ENCODE assay signal across 13 mouse cellular contexts in the genomic region with DNA sequence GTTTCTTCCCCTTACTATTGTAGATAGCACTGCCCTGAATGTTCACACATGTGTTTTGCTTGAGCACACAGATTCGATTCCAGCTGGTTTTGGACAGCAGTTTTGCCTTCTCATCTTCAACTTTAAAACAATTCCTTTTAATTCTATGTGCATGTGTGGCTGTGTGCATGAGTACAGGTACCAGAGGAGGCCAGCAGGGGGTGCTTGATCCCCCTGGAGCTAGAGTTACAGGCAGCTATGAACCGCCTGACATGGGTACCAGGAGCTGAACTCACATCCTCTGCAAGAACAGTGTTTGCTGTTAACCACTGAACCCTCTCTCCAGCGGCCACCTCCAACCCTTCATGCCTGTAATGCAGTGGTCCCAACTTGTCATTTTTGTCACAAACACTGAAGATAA. TPM values are rescaled to one million over a fixed set of nuclear protein-coding genes. Genes with fewer than 3 reads are reported as not detected.
A peak's percentile ranks its signal among the peaks of the same experiment; 100 is the strongest.
DNase-seq lines count a peak whose midpoint lies in the region; ATAC-seq and TF ChIP-seq lines count a peak whose summit lies in the region.
"Had no signal": no experiment of that assay in that cellular context is flagged by ENCODE, and none has a peak within 500 bp of the region (broad histone marks: within the 10 kb centered on the region; RNA-seq: fewer than 3 reads in every experiment).

No protein-coding gene starts in this region.

- WGBS in limb, embryonic 11.5 days: 92% methylated on average over 3 of the region's 3 CpGs
- WGBS in limb, embryonic 10.5 days: 93% methylated on average over 3 of the region's 3 CpGs

- H3K4me3 ChIP-seq in limb, embryonic 11.5 days (ENCODE audit: low read depth, low read length): no peak overlapping the region
- H3K4me3 ChIP-seq in limb, embryonic 10.5 days: no peak overlapping the region
- H3K4me3 ChIP-seq in E14TG2a.4 (replicated peaks; ENCODE audit: low read length): no peak overlapping the region
- H3K4me3 ChIP-seq: embryonic facial prominence, embryonic 13.5 days; neural tube, embryonic 12.5 days had no signal

- ATAC-seq in limb, embryonic 11.5 days (ENCODE audit: insufficient number of reproducible peaks, low FRiP score, low TSS enrichment, low read depth): no peak

- peak; percentile 49 for DNase-seq in adrenal gland, postnatal 14 days
- no peak for DNase-seq in adrenal gland, adult 18-20 months (ENCODE audit: low spot score in 2 of 2)
- DNase-seq in limb, embryonic 11.5 days (ENCODE audit: low spot score): peak; percentile 30
- DNase-seq in limb, embryonic 10.5 days (ENCODE audit: low spot score): no peak
- DNase-seq in induced T-regulatory cell, adult 2 months (ENCODE audit: low read depth): peak; percentile 53
- no peak for DNase-seq in urinary bladder, postnatal 4 days (ENCODE audit: low spot score in 2 of 2)
- no peak for DNase-seq in layer of hippocampus, postnatal 25 days (ENCODE audit: extremely low spot score in 1 of 2, low spot score in 1 of 2)
- DNase-seq: layer of hippocampus, adult 9-11 months had no signal

- no peak overlapping the region for H3K9ac ChIP-seq in limb, embryonic 11.5 days (ENCODE audit: low read length)
- H3K9ac ChIP-seq: embryonic facial prominence, embryonic 13.5 days; neural tube, embryonic 12.5 days had no signal

- no peak overlapping the region for H3K27ac ChIP-seq in limb, embryonic 11.5 days (replicated peaks; ENCODE audit: low read depth, low read length)
- no peak overlapping the region for H3K27ac ChIP-seq in limb, embryonic 10.5 days
- H3K27ac ChIP-seq: embryonic facial prominence, embryonic 13.5 days; neural tube, embryonic 12.5 days had no signal

- H3K4me2 ChIP-seq in limb, embryonic 11.5 days (ENCODE audit: low read depth, severe bottlenecking): no peak overlapping the region
- H3K4me2 ChIP-seq: embryonic facial prominence, embryonic 13.5 days; neural tube, embryonic 12.5 days had no signal

- no peaks in the 10 kb centered on the region for H3K9me3 ChIP-seq in limb, embryonic 11.5 days (ENCODE audit: control insufficient read depth, low read length)
- H3K9me3 ChIP-seq in limb, embryonic 10.5 days (replicated peaks): no peaks in the 10 kb centered on the region
- no peaks in the 10 kb centered on the region for H3K9me3 ChIP-seq in E14TG2a.4 (ENCODE audit: low read length)
- H3K9me3 ChIP-seq: embryonic facial prominence, embryonic 13.5 days; neural tube, embryonic 12.5 days had no signal

- TF ChIP-seq CTCF in E14TG2a.4 (conservative IDR thresholded peaks at IDR 0.05; ENCODE audit: low read length): peak; percentile 69

- H3K27me3 ChIP-seq in limb, embryonic 11.5 days (ENCODE audit: control insufficient read depth, insufficient read depth, low read length): no peaks in the 10 kb centered on the region
- H3K27me3 ChIP-seq in limb, embryonic 10.5 days (ENCODE audit: low read depth, poor library complexity, severe bottlenecking): no peaks in the 10 kb centered on the region
- H3K27me3 ChIP-seq in E14TG2a.4 (ENCODE audit: insufficient read depth, low read length): no peaks in the 10 kb centered on the region
- H3K27me3 ChIP-seq: embryonic facial prominence, embryonic 13.5 days; neural tube, embryonic 12.5 days had no signal

- H3K4me1 ChIP-seq in limb, embryonic 11.5 days (ENCODE audit: control insufficient read depth, insufficient read depth, low read length): peaks cover 5% of the 10 kb centered on the region; the same call in 1 of the 2 replicates
- peaks cover 24% of the 10 kb centered on the region for H3K4me1 ChIP-seq in limb, embryonic 10.5 days
- peaks cover 57% of the 10 kb centered on the region for H3K4me1 ChIP-seq in E14TG2a.4 (replicated peaks; ENCODE audit: low read depth, low read length)

- peaks cover 27% of the 10 kb centered on the region for H3K36me3 ChIP-seq in limb, embryonic 11.5 days (ENCODE audit: control insufficient read depth, insufficient read depth, low read length)
- peaks cover 67% of the 10 kb centered on the region for H3K36me3 ChIP-seq in limb, embryonic 10.5 days
- peaks cover 72% of the 10 kb centered on the region for H3K36me3 ChIP-seq in E14TG2a.4 (ENCODE audit: insufficient read depth, low read length)

RNA-seq across cellular contexts. Expression of gene Tmem116, which starts 3.2 kb away (rescaled TPM):
- total RNA-seq in adrenal gland, postnatal 14 days (2021): 1.5 and 2.1 TPM in 2 replicates
- total RNA-seq in adrenal gland, adult 18-20 months (2021): 1 to 10 TPM; 2.1 to 2.3 TPM
- polyA plus RNA-seq in limb, embryonic 11.5 days (2014; fragmentation: Nextera tagmentation; extraction: Ambion mirVana): 0.99 and 1.1 TPM in 2 replicates
- 0.55 and 0.73 TPM in 2 replicates for polyA plus RNA-seq in limb, embryonic 10.5 days (2016; fragmentation: Nextera tagmentation; extraction: Ambion mirVana)
- total RNA-seq in layer of hippocampus, postnatal 25 days (2021): 1 to 10 TPM; 6.6 to 9.3 TPM
- total RNA-seq: megakaryocyte, adult 5-6 weeks had no signal

RNA-seq across cellular contexts. Expression of gene Erp29, which starts 3.9 kb away (rescaled TPM):
- total RNA-seq in adrenal gland, postnatal 14 days (2021): 110 and 116 TPM in 2 replicates
- total RNA-seq in adrenal gland, adult 18-20 months (2021): 100 to 1,000 TPM in 1 of 2 experiments, 10 to 100 TPM in 1; 97.1 to 106 TPM
- polyA plus RNA-seq in limb, embryonic 11.5 days (2014; fragmentation: Nextera tagmentation; extraction: Ambion mirVana): 95.4 and 100 TPM in 2 replicates
- 102 and 112 TPM in 2 replicates for polyA plus RNA-seq in limb, embryonic 10.5 days (2016; fragmentation: Nextera tagmentation; extraction: Ambion mirVana)
- 100 to 1,000 TPM; 131 to 154 TPM for total RNA-seq in layer of hippocampus, postnatal 25 days (2021)

RNA-seq across cellular contexts. Expression of gene Naa25, which starts 50.7 kb away (rescaled TPM):
- 34.7 and 36.3 TPM in 2 replicates for total RNA-seq in adrenal gland, postnatal 14 days (2021)
- 10 to 100 TPM; 38.8 to 40.4 TPM for total RNA-seq in adrenal gland, adult 18-20 months (2021)
- 42.6 and 47.0 TPM in 2 replicates for polyA plus RNA-seq in limb, embryonic 11.5 days (2014; fragmentation: Nextera tagmentation; extraction: Ambion mirVana)
- 47.0 and 52.8 TPM in 2 replicates for polyA plus RNA-seq in limb, embryonic 10.5 days (2016; fragmentation: Nextera tagmentation; extraction: Ambion mirVana)
- total RNA-seq in layer of hippocampus, postnatal 25 days (2021): 10 to 100 TPM; 39.4 to 41.2 TPM

RNA-seq across cellular contexts. Expression of gene Adam1b, which starts 54.8 kb away (rescaled TPM):
- not detected in 2 replicates for total RNA-seq in adrenal gland, postnatal 14 days (2021)
- total RNA-seq in adrenal gland, adult 18-20 months (2021): not detected
- polyA plus RNA-seq in limb, embryonic 11.5 days (2014; fragmentation: Nextera tagmentation; extraction: Ambion mirVana): not detected in 2 replicates
- polyA plus RNA-seq in limb, embryonic 10.5 days (2016; fragmentation: Nextera tagmentation; extraction: Ambion mirVana): not detected in 2 replicates
- under 1 TPM in 1 of 2 experiments, not detected in 1; 0.12 TPM for total RNA-seq in layer of hippocampus, postnatal 25 days (2021)
- total RNA-seq: megakaryocyte, adult 5-6 weeks had no signal
- polyA plus RNA-seq: C2C12; embryonic facial prominence, embryonic 13.5 days; neural tube, embryonic 12.5 days had no signal

Comparison
In these comparisons a context has a peak if more than half of its experiments do, and no peak if none do; other contexts are left out.
1. DNase-seq: peak in adrenal gland, postnatal 14 days (single experiment), limb, embryonic 11.5 days (single experiment) and induced T-regulatory cell, adult 2 months (single experiment); none in adrenal gland, adult 18-20 months (0 of 2), limb, embryonic 10.5 days (single experiment), urinary bladder, postnatal 4 days (0 of 2) and layer of hippocampus, postnatal 25 days (0 of 2).